Mouse (Mus musculus) MEL-GATA-1-ER (cell line): ENCODE data around the gene Tdgf1.

Source experiments
- DNase-seq: peaks from one replicate; pipeline ENCODE4 v3.0.0-alpha.2; 2012; ENCODE audit warnings: low read depth; ENCODE audit errors: extremely low read depth

The Tdgf1 gene

GRCm38 (mm10) chr9:110914631-110915236, 31.2 kb downstream of the Tdgf1 start:
- DNase-seq: no peak

- DNase-seq: no peak
Measured at GRCm38 (mm10) chr9:110909371-110909967, 36.5 kb downstream of the Tdgf1 start.

GRCm38 (mm10) chr9:110908631-110909016, 37.3 kb downstream of the Tdgf1 start:
- DNase-seq: no peak

- DNase-seq: no peak
Measured at GRCm38 (mm10) chr9:110907838-110908630, 37.9 kb downstream of the Tdgf1 start.

GRCm38 (mm10) chr9:110907201-110907837, 38.6 kb downstream of the Tdgf1 start:
- no peak for DNase-seq

DNA sequence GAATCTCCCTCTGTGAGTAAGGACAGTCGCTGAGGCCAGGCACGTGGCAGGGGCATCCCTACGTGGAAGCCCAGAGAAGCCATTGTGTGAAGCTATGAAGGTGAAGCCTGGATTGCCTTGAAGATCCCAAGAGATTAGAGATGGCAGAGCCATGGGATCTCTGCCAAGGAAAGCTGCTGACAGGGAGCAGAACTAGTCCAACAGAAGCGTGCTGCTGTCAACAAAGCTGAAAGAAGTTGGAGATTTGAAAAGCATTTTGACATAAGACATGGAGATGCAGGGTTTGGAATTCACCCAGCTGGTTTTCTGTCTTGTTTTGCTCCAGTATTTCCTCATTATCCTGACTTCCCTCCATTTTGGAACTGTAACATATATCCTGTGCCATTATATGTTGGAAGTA, 43.7 kb downstream of the Tdgf1 start:
- no peak for DNase-seq

DNA sequence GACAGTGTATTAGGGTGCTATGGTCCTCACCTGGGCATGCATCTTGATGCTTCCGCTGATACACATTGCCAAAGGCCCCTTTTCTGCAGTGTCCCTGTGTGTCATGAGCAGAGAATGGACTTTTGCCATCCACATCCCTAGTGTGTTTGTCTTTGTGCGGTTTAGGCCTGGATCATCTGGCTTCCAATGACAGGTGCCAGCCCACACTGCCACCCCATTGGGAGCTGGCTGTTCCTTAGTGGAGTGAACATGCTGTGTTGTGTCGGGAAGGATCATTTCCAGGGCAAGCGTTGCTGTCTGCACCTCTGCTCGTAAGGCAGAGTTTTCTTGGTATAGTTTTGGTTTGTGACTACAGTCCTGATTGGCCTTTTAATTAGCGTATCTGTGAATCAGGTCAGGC, 44.8 kb downstream of the Tdgf1 start:
- DNase-seq: no peak

- no peak for DNase-seq
Measured at GRCm38 (mm10) chr9:110899451-110900008, 46.4 kb downstream of the Tdgf1 start.

- DNase-seq: no peak
Measured at GRCm38 (mm10) chr9:110896595-110896994, 49.4 kb downstream of the Tdgf1 start.

DNA sequence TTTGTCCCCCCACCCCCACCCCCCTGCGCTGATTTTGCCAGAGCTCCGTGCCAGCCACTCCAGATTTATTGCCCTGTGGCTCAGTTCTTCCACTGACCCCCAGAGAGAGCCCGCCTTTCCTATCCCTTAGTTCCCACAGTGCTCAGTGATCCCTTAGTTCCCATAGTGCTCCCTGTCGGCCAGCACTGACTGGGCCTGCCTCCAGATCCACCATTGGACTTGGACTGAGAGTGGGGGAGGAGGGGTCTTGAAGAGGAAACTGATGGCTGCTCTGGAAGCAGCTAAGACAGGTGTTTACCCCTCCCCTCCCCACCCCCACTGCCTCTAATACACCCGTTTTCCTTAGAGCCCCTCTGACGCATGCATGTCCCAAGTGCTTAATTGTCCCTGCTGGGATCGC, 50.0 kb downstream of the Tdgf1 start:
- DNase-seq: no peak

GRCm38 (mm10) chr9:110895507-110895906, 50.5 kb downstream of the Tdgf1 start:
- DNase-seq: no peak

DNA sequence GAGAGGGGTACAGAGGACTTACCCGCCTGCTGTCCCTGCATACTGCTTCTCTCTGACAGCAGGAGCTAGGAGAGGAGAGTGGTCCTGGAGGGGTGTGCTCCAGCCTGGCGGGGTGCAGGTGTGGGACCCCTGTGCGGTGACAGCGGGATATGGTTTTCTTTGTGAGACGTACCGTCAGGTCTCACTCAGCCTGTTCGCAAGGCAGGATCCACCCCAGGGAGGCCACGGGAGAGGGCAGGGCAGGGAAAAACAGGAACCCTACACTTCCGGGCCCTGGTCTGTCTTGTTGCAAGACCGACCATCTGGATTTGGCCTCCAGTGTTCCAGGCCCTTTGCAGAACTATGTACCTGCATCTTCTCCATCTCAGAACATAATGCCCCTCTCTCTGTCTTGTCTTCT, 52.5 kb downstream of the Tdgf1 start:
- no peak for DNase-seq

GRCm38 (mm10) chr9:110892552-110892951, 53.4 kb downstream of the Tdgf1 start:
- DNase-seq: no peak

DNA sequence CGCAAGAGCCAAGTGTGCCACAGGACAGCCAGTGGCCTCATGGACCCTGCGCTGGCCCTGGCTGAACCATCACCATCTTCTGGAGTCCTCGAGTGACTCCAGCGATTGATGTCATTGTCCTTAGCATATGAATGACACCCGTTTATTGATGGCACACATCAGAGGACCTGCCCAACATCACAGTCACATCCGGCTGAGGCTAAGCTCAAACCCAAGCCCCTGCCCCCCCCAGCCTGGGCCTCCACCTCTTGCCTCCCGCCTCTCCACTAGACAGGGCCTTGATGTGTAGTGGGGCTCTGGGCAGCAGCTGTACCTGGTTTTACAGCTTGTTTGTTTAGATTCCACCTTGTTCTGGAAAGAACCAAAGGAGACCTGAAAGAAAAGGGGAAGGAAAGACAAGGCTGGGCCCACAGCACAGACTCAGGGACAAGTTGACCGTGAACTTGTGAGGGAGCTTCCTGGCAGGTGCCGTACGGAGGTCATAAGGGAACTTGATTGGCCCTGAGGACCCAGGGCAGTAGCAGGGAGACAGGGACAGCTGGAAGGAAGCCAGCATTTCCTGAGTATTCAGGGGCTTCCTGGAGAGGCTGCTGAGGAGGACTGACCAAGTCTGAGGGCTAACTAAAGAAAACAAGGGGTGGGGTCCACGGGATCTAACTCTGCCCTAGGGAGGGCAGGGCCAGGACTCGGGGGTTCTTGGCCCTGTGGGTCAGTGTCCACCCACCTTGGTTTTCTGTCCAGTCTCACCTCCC, 54.7 kb downstream of the Tdgf1 start:
- DNase-seq: no peak

DNA sequence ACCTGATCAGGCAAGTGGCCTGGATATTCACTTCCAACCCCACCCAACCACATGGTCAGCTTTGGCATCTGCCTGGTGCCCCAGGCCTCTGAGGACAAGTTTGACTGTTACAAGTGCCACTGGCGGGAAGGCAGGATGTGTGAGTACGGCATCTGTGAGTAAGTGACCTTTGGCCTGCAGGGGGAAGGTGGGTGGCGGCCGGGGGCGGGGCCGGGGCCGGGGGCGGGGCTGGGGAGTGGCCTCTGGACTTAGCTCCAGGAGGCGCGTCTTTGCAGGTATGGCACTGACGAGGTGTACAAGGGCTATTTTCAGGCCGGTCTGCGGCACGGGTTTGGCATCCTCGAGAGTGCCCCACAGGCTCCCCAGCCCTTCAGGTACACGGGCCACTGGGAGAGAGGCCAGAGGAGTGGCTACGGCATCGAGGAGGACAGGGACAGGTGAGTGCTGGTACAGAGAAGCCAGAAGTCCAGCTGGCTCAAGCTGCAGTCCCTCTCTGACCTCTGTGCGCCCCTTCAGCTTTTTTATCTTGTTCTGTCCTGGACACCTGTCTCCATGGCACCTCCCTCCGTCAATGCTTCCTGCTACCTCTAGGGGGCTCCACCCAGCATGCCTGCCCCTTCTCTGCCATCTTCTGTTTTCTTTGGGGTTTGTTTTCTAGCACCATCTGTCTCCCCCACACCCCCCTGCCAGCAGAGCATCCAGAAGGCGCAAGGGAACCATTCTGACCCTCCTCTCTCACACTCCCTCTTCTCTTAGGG, 55.8 kb downstream of the Tdgf1 start:
- no peak for DNase-seq
